Mouse (Mus musculus) forelimb bud, embryonic 11.5 days (tissue): Measurements from ENCODE around the gene Hist1h4j.

ENCODE experiments used
- DNase-seq: peaks from one replicate; pipeline ENCODE4 v3.0.0-alpha.2; 2012; ENCODE audit warnings: low read depth, low spot score

The Hist1h4j gene

DNA sequence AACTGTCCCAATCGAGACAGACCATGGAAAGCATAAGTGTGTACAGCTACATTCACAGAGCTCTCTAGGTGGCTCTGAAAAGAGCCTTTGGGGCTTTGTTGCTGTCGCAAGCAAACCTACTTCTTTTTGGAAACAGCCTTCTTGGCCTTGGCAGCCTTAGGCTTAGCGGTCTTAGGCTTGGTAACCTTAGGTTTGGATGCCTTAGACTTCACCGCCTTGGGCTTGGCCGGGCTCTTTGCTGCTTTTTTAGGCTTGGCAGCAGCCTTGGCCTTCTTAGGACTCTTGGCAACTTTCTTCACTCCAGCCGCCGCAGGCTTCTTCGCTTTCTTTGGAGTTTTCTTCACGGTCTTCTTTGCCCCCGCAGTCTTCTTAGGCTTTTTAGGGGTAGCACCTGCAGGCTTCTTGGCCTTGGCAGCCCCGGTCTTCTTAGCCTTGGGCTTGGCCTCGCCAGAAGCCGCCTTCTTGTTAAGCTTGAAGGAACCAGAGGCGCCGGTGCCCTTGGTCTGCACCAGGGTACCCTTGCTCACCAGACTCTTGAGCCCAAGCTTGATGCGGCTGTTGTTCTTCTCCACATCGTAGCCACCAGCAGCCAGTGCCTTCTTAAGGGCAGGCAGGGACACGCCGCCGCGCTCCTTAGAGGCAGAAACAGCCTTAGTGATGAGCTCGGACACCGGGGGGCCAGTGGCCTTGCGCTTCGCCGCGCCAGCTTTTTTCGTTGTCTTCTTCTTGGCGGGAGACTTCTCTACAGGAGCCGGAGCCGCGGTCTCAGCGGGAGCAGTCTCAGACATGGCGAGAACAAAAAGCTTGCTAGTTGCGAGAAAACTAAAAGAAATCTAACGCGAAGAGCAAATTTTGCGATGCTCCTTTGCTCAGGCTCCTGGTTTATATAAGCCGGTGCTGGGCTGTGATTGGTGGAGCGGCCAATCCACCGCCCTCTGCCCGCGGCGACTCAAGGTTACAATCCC lies 45.2 kb downstream of the Hist1h4j start, which contains the start of gene Hist1h1b:
Hist1h1b (minus strand) TSS at position 859 of the 965 bp plus-strand sequence.
- peak; percentile 86 for DNase-seq

DNA sequence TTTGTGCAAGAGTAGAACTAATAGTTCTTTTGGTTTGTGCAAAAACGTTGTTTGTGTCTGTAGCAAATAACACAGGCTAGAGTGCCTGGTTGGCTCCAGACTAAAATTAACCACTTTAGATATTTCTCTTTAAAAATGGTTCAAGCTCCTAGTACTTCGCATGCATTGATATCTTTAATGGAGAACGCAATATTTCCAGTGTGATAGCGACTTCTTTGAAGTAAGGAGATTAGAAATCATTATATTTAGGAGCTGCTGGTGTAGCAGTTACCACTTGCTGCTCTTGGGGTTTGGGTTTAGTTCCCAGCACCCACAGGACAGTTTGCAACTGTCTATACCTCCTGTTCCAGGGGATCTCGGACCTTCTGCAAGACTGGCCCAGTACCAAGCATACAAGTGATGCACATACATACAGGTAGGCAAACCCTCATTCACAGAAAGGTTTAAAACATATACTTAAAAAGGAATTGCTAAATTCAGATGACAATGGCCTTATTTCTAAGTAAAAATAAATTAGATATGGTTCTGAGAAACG lies 46.2 kb downstream of the Hist1h4j start:
- no peak for DNase-seq

DNA sequence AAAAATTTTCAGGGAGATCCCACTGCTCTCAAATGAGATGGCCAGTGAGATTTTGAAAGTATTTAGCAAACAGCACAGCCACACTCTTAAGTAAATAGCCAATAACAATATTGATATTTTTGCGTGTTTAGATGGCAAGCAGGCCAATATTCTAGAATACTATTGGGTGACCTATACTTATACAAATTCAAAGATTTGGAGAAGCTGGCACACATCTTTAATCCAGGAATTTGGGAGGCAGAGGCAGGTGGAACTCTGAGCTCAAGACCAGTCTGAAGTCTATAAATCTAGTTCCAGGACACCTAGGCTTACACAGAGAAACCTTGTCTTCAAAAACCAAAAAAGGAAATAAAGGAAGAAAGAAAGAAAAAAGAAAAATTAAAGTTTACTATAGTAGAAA lies 46.8 kb downstream of the Hist1h4j start:
- DNase-seq, result no peak

GRCm38 (mm10) chr13:21782361-21783254 lies 47.7 kb downstream of the Hist1h4j start:
- DNase-seq, result peak; percentile 67

GRCm38 (mm10) chr13:21783255-21783617 lies 48.4 kb downstream of the Hist1h4j start, which contains the start of gene Hist1h3i:
TSS of gene Hist1h3i (minus strand) at chr13:21783370.
- peak; percentile 93 for DNase-seq

- DNase-seq, result no peak
Measured at GRCm38 (mm10) chr13:21783734-21784161, 48.9 kb downstream of the Hist1h4j start.

GRCm38 (mm10) chr13:21784311-21784710 lies 49.4 kb downstream of the Hist1h4j start:
- no peak for DNase-seq
